15 mouse cellular contexts compared by ENCODE assay signal in genomic region chr8:13629351-13630090, GRCm38 (mm10).
"Had no signal": no experiment of that assay in that cellular context is flagged by ENCODE, and none has a peak within 500 bp of the region (broad histone marks: within the 10 kb centered on the region; RNA-seq: fewer than 3 reads in every experiment).

No protein-coding gene starts in this region.

- DNase-seq: lung, adult 18-20 months; lung, embryonic 14.5 days; lung, postnatal 10 days; midbrain, embryonic 14.5 days; right cerebral cortex, postnatal 14 days; thymus, adult 18-20 months; thymus, postnatal 14 days; thymus, postnatal 36 days had no signal

- H3K27ac ChIP-seq: midbrain, embryonic 10.5 days; midbrain, embryonic 12.5 days; neural tube, embryonic 13.5 days; neural tube, embryonic 15.5 days; stomach, embryonic 15.5 days; stomach, postnatal 0 days had no signal

- H3K4me3 ChIP-seq: midbrain, embryonic 10.5 days; midbrain, embryonic 12.5 days; myocyte; neural tube, embryonic 13.5 days; neural tube, embryonic 15.5 days; stomach, embryonic 15.5 days had no signal
